Mouse (Mus musculus) forebrain, embryonic 16.5 days (tissue): ENCODE data around the gene 9330161L09Rik. TPM values are rescaled to one million over a fixed set of nuclear protein-coding genes. Genes with fewer than 3 reads are reported as not detected.

ENCODE experiments used
- ATAC-seq: fragments of 200-750 bp; cut with Nextera tagmentation; 2 replicates; pipeline ENCODE4 v1.8.0; 2017; ENCODE audit warnings: mild to moderate bottlenecking, moderate library complexity
- H3K27ac ChIP-seq: fragments of 300-500 bp; sonication (generic); 2 replicates; pipeline ENCODE4 v1.5.1; 2014; ENCODE audit warnings: low read length, control low read depth
- H3K27me3 ChIP-seq: fragments of 300-500 bp; sonication (generic); replicated peaks from 2 replicates; pipeline ENCODE4 v1.6.1; 2014; ENCODE audit warnings: low read length; ENCODE audit not compliant: control insufficient read depth, insufficient read depth
- H3K36me3 ChIP-seq: fragments of 300-500 bp; sonication (generic); 2 replicates; pipeline ENCODE4 v1.6.1; 2014; ENCODE audit not compliant: control insufficient read depth, insufficient read depth
- H3K4me1 ChIP-seq: fragments of 300-500 bp; sonication (generic); replicated peaks from 2 replicates; pipeline ENCODE4 v1.6.1; 2014; ENCODE audit warnings: low read length; ENCODE audit not compliant: control insufficient read depth, insufficient read depth
- H3K4me2 ChIP-seq: fragments of 300-500 bp; sonication (generic); 2 replicates; pipeline ENCODE4 v1.6.1; 2014; ENCODE audit warnings: mild to moderate bottlenecking, low read length, control low read depth
- H3K4me3 ChIP-seq: fragments of 300-500 bp; sonication (generic); replicated peaks from 2 replicates; pipeline ENCODE4 v1.5.1; 2014; ENCODE audit warnings: mild to moderate bottlenecking, low read length, control low read depth
- H3K9ac ChIP-seq: fragments of 300-500 bp; sonication (generic); replicated peaks from 2 replicates; pipeline ENCODE4 v1.6.1; 2014; ENCODE audit warnings: low read depth, low read length, control low read depth
- H3K9me3 ChIP-seq: fragments of 300-500 bp; sonication (generic); 2 replicates; pipeline ENCODE4 v1.6.1; 2016; ENCODE audit warnings: low read length; ENCODE audit not compliant: control insufficient read depth
- WGBS: fragments of 180-500 bp; shearing (Covaris S2); extraction: QIAGEN DNeasy Blood & Tissue Kit; methylation state at CpG from one replicate; pipeline ENCODE4 v1.1.7; 2014; 5-methylcytosine and 5-hydroxymethylcytosine counted together
- polyA plus RNA-seq: library from polyadenylated mRNA; unstranded; fragments of >200 nt; fragmentation: Nextera tagmentation; extraction: Ambion mirVana; gene quantifications from 2 replicates; pipeline ENCODE4 v1.2.1, GENCODE M21; 2015

Gene 9330161L09Rik
- polyA plus RNA-seq, 1 experiment from 2014 or later = 1.4 TPM

- Histone ChIP-seq H3K36me3 (no peaks in the 10 kb centered on the region), H3K27me3 (no peaks in the 10 kb centered on the region), H3K4me3 (no peak overlapping the region), H3K27ac (no peak overlapping the region), H3K9me3 (no peaks in the 10 kb centered on the region), H3K4me2 (no peak overlapping the region), H3K4me1 (peaks cover 6% of the 10 kb centered on the region), H3K9ac (no peak overlapping the region)
- WGBS = 83% methylated on average over 8 of the region's 8 CpGs
- ATAC-seq = no peak
Measured at GRCm38 (mm10) chr12:103373530-103374236, 33.9 kb downstream of the 9330161L09Rik start.

- no peaks in the 10 kb centered on the region for H3K36me3 ChIP-seq
- H3K27ac ChIP-seq = no peak overlapping the region
- no peak for ATAC-seq
- peaks cover 8% of the 10 kb centered on the region for H3K4me1 ChIP-seq
- no peaks in the 10 kb centered on the region for H3K9me3 ChIP-seq
- no peaks in the 10 kb centered on the region for H3K27me3 ChIP-seq
- H3K4me2 ChIP-seq = no peak overlapping the region
- 22% methylated on average over 6 of the region's 6 CpGs for WGBS
- H3K4me3 ChIP-seq = no peak overlapping the region
- H3K9ac ChIP-seq = no peak overlapping the region
Measured at GRCm38 (mm10) chr12:103371711-103372110, 35.9 kb downstream of the 9330161L09Rik start.

- Histone ChIP-seq H3K9me3 (no peaks in the 10 kb centered on the region), H3K4me3 (no peak overlapping the region), H3K4me2 (no peak overlapping the region), H3K27me3 (no peaks in the 10 kb centered on the region), H3K9ac (no peak overlapping the region), H3K4me1 (peaks cover 2% of the 10 kb centered on the region; the same call in 1 of the 2 replicates), H3K36me3 (no peaks in the 10 kb centered on the region), H3K27ac (no peak overlapping the region)
- WGBS = 91% methylated on average over 4 of the region's 4 CpGs
- no peak for ATAC-seq
Measured at GRCm38 (mm10) chr12:103370861-103371260, 36.8 kb downstream of the 9330161L09Rik start.

- Histone ChIP-seq H3K4me1 (0 out of 2 replicates have a peak, but pooled peaks cover 2% of the 10 kb centered on the region), H3K9me3 (no peaks in the 10 kb centered on the region), H3K36me3 (no peaks in the 10 kb centered on the region), H3K27ac (no peak overlapping the region), H3K9ac (no peak overlapping the region), H3K27me3 (no peaks in the 10 kb centered on the region), H3K4me2 (no peak overlapping the region), H3K4me3 (no peak overlapping the region)
- 70% methylated on average over 2 of the region's 2 CpGs for WGBS
- ATAC-seq = no peak
Measured at GRCm38 (mm10) chr12:103368777-103369176, 38.8 kb downstream of the 9330161L09Rik start.

GRCm38 (mm10) chr12:103368326-103368669 is 39.3 kb downstream of the 9330161L09Rik start:
- Histone ChIP-seq H3K9ac (no peak overlapping the region), H3K4me1 (0 out of 2 replicates have a peak, but pooled peaks cover 2% of the 10 kb centered on the region), H3K27me3 (no peaks in the 10 kb centered on the region), H3K9me3 (no peaks in the 10 kb centered on the region), H3K4me3 (no peak overlapping the region), H3K27ac (no peak overlapping the region), H3K4me2 (no peak overlapping the region), H3K36me3 (no peaks in the 10 kb centered on the region)
- WGBS = 80% methylated on average over 7 of the region's 7 CpGs
- ATAC-seq = no peak; the same call in none of the 2 replicates

GRCm38 (mm10) chr12:103367620-103368325 is 39.8 kb downstream of the 9330161L09Rik start:
- H3K4me3 ChIP-seq = no peak overlapping the region
- no peaks in the 10 kb centered on the region for H3K36me3 ChIP-seq
- H3K9me3 ChIP-seq = no peaks in the 10 kb centered on the region
- peak; percentile 85 for ATAC-seq
- H3K9ac ChIP-seq = 0 out of 2 replicates have a peak overlapping the region, but pooled peaks have one; percentile 14
- H3K4me1 ChIP-seq = 0 out of 2 replicates have a peak, but pooled peaks cover 2% of the 10 kb centered on the region
- 16% methylated on average over 18 of the region's 18 CpGs for WGBS
- H3K4me2 ChIP-seq = peak overlapping the region; percentile 1; the same call in 1 of the 2 replicates
- H3K27ac ChIP-seq = no peak overlapping the region
- H3K27me3 ChIP-seq = no peaks in the 10 kb centered on the region

GRCm38 (mm10) chr12:103367171-103367570 is 40.4 kb downstream of the 9330161L09Rik start:
- Histone ChIP-seq H3K27ac (no peak overlapping the region), H3K4me3 (no peak overlapping the region), H3K9me3 (no peaks in the 10 kb centered on the region), H3K9ac (no peak overlapping the region), H3K4me1 (0 out of 2 replicates have a peak, but pooled peaks cover 2% of the 10 kb centered on the region), H3K27me3 (no peaks in the 10 kb centered on the region), H3K36me3 (no peaks in the 10 kb centered on the region), H3K4me2 (no peak overlapping the region)
- 70% methylated on average over 2 of the region's 2 CpGs for WGBS
- no peak for ATAC-seq

- 82% methylated on average over 3 of the region's 3 CpGs for WGBS
- ATAC-seq = no peak
- Histone ChIP-seq H3K36me3 (no peaks in the 10 kb centered on the region), H3K9ac (no peak overlapping the region), H3K27me3 (no peaks in the 10 kb centered on the region), H3K4me2 (no peak overlapping the region), H3K4me3 (no peak overlapping the region), H3K9me3 (no peaks in the 10 kb centered on the region), H3K27ac (no peak overlapping the region), H3K4me1 (no peaks in the 10 kb centered on the region)
Measured at GRCm38 (mm10) chr12:103362336-103362735, 45.3 kb downstream of the 9330161L09Rik start.

- H3K9me3 ChIP-seq = no peaks in the 10 kb centered on the region
- no peak overlapping the region for H3K4me3 ChIP-seq
- no peak for ATAC-seq
- no peak overlapping the region for H3K4me2 ChIP-seq
- H3K36me3 ChIP-seq = no peaks in the 10 kb centered on the region
- 90% methylated on average over 17 of the region's 17 CpGs for WGBS
- no peak overlapping the region for H3K27ac ChIP-seq
- no peaks in the 10 kb centered on the region for H3K27me3 ChIP-seq
- H3K4me1 ChIP-seq = no peaks in the 10 kb centered on the region
- no peak overlapping the region for H3K9ac ChIP-seq
Measured at GRCm38 (mm10) chr12:103361539-103362307, 45.9 kb downstream of the 9330161L09Rik start.
